Mouse (Mus musculus) C2C12 (cell line): ENCODE data around the gene Lmf1. TPM values are rescaled to one million over a fixed set of nuclear protein-coding genes. Genes with fewer than 3 reads are reported as not detected.

Experiments used
- H3K27me3 ChIP-seq: one replicate; pipeline ENCODE4 v1.6.1; 2011; ENCODE audit not compliant: control insufficient read depth, insufficient read depth, insufficient read length
- H3K36me3 ChIP-seq: one replicate; pipeline ENCODE4 v1.6.1; 2011; ENCODE audit not compliant: control insufficient read depth, insufficient read depth
- H3K4me3 ChIP-seq: one replicate; pipeline ENCODE4 v1.5.1; 2011; ENCODE audit warnings: mild to moderate bottlenecking, control low read depth; ENCODE audit not compliant: poor library complexity, insufficient read depth, severe bottlenecking
- H3K79me2 ChIP-seq: one replicate; pipeline ENCODE4 v1.6.1; 2011; ENCODE audit not compliant: control insufficient read depth, insufficient read depth
- H3K79me3 ChIP-seq: one replicate; pipeline ENCODE4 v1.6.1; 2011; ENCODE audit warnings: low read depth, control low read depth
- H3ac ChIP-seq: one replicate; pipeline ENCODE3; 2011; ENCODE audit warnings: low read depth; ENCODE audit not compliant: control insufficient read depth, insufficient read length
- CEBPB ChIP-seq: IDR thresholded peaks from one replicate; pipeline ENCODE4 v1.6.1; 2011; ENCODE audit warnings: low read depth, mild to moderate bottlenecking, control low read depth, moderate library complexity
- CTCF ChIP-seq: IDR thresholded peaks from one replicate; pipeline ENCODE4 v1.5.1; 2011; ENCODE audit not compliant: control insufficient read depth, insufficient read depth, insufficient read length
- FOSL1 ChIP-seq: IDR thresholded peaks from one replicate; pipeline ENCODE4 v1.8.0; 2011; ENCODE audit warnings: mild to moderate bottlenecking, low read length; ENCODE audit not compliant: poor library complexity, insufficient read depth, severe bottlenecking
- MAX ChIP-seq: IDR thresholded peaks from one replicate; pipeline ENCODE4 v1.6.1; 2011; ENCODE audit warnings: mild to moderate bottlenecking, control low read depth
- MYOD1 ChIP-seq: IDR thresholded peaks from one replicate; pipeline ENCODE4 v1.6.1; 2011; ENCODE audit warnings: low read depth; ENCODE audit not compliant: control insufficient read depth, insufficient read length
- MYOG ChIP-seq: IDR thresholded peaks from one replicate; pipeline ENCODE4 v1.6.1; 2011; ENCODE audit not compliant: control insufficient read depth, insufficient read length; ENCODE audit errors: extremely low read depth
- USF1 ChIP-seq: IDR thresholded peaks from one replicate; pipeline ENCODE4 v1.6.1; 2011; ENCODE audit warnings: low read depth, mild to moderate bottlenecking, control low read depth, moderate library complexity
- polyA plus RNA-seq: library from polyadenylated mRNA; unstranded; fragments of >200 nt; fragmentation: generic; extraction: Trizol; gene quantifications from one replicate; pipeline ENCODE4 v1.2.1, GENCODE M21; 2012; ENCODE audit warnings: missing spikeins

Lmf1 gene
- polyA plus RNA-seq, 1 experiment = 14.0 TPM

- TF ChIP-seq FOSL1 (no peak), MYOD1 (no peak), MAX (no peak), USF1 (no peak), CEBPB (no peak), CTCF (no peak), MYOG (no peak)
- no peaks in the 10 kb centered on the region for H3K36me3 ChIP-seq
- no peaks in the 10 kb centered on the region for H3K27me3 ChIP-seq
- H3K79me3 ChIP-seq = no peaks in the 10 kb centered on the region
- H3K4me3 ChIP-seq = no peak overlapping the region
- H3K79me2 ChIP-seq = no peaks in the 10 kb centered on the region
- no peak overlapping the region for H3ac ChIP-seq
These were observed 28.9 kb upstream of the Lmf1 start for GRCm38 (mm10) chr17:25550020-25550419.

- H3ac ChIP-seq = no peak overlapping the region
- no peaks in the 10 kb centered on the region for H3K36me3 ChIP-seq
- H3K79me2 ChIP-seq = no peaks in the 10 kb centered on the region
- H3K4me3 ChIP-seq = no peak overlapping the region
- no peaks in the 10 kb centered on the region for H3K27me3 ChIP-seq
- H3K79me3 ChIP-seq = no peaks in the 10 kb centered on the region
- TF ChIP-seq MYOG (no peak), CTCF (no peak), USF1 (no peak), MYOD1 (no peak), CEBPB (no peak), FOSL1 (no peak), MAX (no peak)
These were observed 27.6 kb upstream of the Lmf1 start for GRCm38 (mm10) chr17:25551313-25551712.

DNA sequence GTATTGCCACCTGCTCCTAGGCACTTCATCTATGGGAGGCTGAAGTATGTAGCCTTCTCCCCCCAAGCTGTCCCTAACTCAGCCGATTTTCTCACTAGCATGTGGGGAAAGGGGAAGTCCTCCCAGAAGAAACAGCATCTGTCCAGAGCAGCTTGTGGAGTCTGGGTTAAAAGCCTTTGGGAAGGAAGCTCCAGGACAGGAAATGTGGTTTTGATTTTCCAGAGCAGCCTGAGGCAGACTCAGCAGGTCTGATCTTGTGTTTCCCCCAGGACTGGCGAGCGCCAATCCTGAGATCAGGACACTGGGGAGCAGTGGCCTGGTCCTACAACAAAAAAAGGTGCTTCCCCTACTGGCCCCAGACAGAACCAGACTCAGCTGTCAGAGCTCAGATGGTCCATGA is 23.7 kb upstream of the Lmf1 start:
- TF ChIP-seq USF1 (no peak), FOSL1 (no peak), CEBPB (no peak), MYOG (no peak), MYOD1 (no peak), CTCF (no peak), MAX (no peak)
- no peak overlapping the region for H3K4me3 ChIP-seq
- no peaks in the 10 kb centered on the region for H3K36me3 ChIP-seq
- no peaks in the 10 kb centered on the region for H3K79me2 ChIP-seq
- no peaks in the 10 kb centered on the region for H3K79me3 ChIP-seq
- peaks cover 3% of the 10 kb centered on the region for H3K27me3 ChIP-seq
- H3ac ChIP-seq = no peak overlapping the region

DNA sequence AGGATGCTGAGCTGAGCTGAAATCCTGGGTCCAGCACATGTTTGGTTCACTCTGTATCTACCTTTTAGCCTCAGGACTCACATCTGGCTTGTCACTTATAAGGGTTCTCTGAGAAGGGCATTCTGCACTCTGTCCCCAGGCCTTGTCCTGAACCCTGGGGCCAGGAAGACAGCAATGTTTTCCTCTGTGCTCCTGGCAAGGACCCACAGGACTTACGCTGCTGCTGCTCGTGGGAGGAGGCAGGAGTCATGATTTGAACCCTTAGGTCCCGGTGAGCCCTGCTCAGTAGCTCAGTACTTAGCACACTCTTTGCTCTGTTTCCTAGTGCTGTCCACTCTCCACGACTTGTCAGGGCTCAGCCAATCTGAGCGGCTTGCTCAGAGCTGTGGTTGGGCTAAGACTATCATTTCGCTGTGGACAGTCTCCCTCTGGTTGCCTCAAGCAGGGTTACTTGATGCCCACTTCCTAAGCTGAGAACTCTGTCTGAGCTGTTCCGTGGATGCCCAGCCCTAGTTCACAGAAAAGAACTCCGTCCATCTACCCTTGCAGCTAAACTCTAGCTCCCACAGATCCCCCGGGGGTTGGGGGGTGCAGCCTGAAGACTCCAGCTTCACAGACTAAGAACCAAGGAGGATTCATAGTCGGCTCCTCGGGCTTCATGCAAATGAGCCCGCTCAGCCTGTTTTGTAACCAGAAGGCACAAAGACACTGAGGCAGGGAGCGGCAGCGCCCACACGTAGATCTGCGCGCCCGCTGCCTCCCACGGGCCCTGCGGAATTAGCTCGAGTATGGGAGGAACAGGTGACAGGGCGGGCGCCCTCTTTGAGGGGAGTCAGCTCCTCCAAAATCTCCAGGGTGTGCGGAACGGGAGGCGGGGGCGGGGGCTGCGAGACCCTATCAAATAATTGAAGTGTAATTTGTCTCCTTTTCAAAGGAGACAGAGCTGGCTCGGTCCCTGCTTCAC is 22.9 kb upstream of the Lmf1 start:
- no peaks in the 10 kb centered on the region for H3K79me3 ChIP-seq
- peaks cover 3% of the 10 kb centered on the region for H3K27me3 ChIP-seq
- no peak overlapping the region for H3ac ChIP-seq
- no peaks in the 10 kb centered on the region for H3K79me2 ChIP-seq
- no peaks in the 10 kb centered on the region for H3K36me3 ChIP-seq
- no peak for TF ChIP-seq CEBPB
- no peak for TF ChIP-seq FOSL1
- no peak for TF ChIP-seq MYOG
- TF ChIP-seq MAX = no peak
- no peak overlapping the region for H3K4me3 ChIP-seq

- no peak overlapping the region for H3ac ChIP-seq
- H3K27me3 ChIP-seq = peaks cover 3% of the 10 kb centered on the region
- no peaks in the 10 kb centered on the region for H3K36me3 ChIP-seq
- no peaks in the 10 kb centered on the region for H3K79me3 ChIP-seq
- no peak overlapping the region for H3K4me3 ChIP-seq
- H3K79me2 ChIP-seq = no peaks in the 10 kb centered on the region
- no peak for TF ChIP-seq MAX
These were observed 22.1 kb upstream of the Lmf1 start for GRCm38 (mm10) chr17:25556630-25557354.

GRCm38 (mm10) chr17:25559634-25560033 is 19.3 kb upstream of the Lmf1 start:
- TF ChIP-seq MYOD1 = no peak
- no peak for TF ChIP-seq CTCF
- no peak for TF ChIP-seq USF1
- TF ChIP-seq MYOG = no peak
- no peak for TF ChIP-seq FOSL1
- Histone ChIP-seq H3K27me3 (peaks cover 3% of the 10 kb centered on the region), H3K36me3 (no peaks in the 10 kb centered on the region), H3ac (no peak overlapping the region), H3K79me3 (no peaks in the 10 kb centered on the region), H3K4me3 (no peak overlapping the region), H3K79me2 (no peaks in the 10 kb centered on the region)
